Mouse (Mus musculus): ENCODE measurements around the gene Adcy7.

- no peak for TF ChIP-seq CTCF (IDR thresholded peaks at IDR 0.05; ENCODE audit: low read depth, low read length)
- TF ChIP-seq EP300 (IDR thresholded peaks at IDR 0.05; ENCODE audit: insufficient read depth, low read depth, low read length): no peak
- TF ChIP-seq POLR2A (IDR thresholded peaks at IDR 0.05; ENCODE audit: insufficient read depth, low read length): no peak
Observed at GRCm38 (mm10) chr8:88328689-88329088, 56.5 kb downstream of the Adcy7 start.
